Mouse (Mus musculus) midbrain, embryonic 11.5 days (tissue): ENCODE measurements at regions not wholly inside any gene's neighbourhood (a gene's known extent, or its start where the extent isn't known, plus 50 kb on each side); places are given as distances from the start of the nearest gene placed in this dataset.

ENCODE experiments used
- ATAC-seq: fragments of 200-750 bp; cut with Nextera tagmentation; 2 replicates; pipeline ENCODE4 v1.8.0; 2017; ENCODE audit warnings: moderate TSS enrichment, moderate library complexity; ENCODE audit not compliant: low FRiP score
- DNase-seq: peaks from one replicate; pipeline ENCODE4 v3.0.0; 2015; ENCODE audit warnings: low spot score; ENCODE audit errors: missing footprints
- H3K27ac ChIP-seq: fragments of 300-500 bp; sonication (generic); 2 replicates; pipeline ENCODE4 v1.5.1; 2014; ENCODE audit warnings: low read depth, low read length
- H3K27me3 ChIP-seq: fragments of 300-500 bp; sonication (generic); 2 replicates; pipeline ENCODE4 v1.6.1; 2014; ENCODE audit warnings: mild to moderate bottlenecking, low read length, moderate library complexity, mixed read lengths; ENCODE audit not compliant: control insufficient read depth, insufficient read depth
- H3K36me3 ChIP-seq: fragments of 300-500 bp; sonication (generic); 2 replicates; pipeline ENCODE4 v1.6.1; 2014; ENCODE audit warnings: mild to moderate bottlenecking, low read length, moderate library complexity, mixed read lengths; ENCODE audit not compliant: control insufficient read depth, insufficient read depth
- H3K4me1 ChIP-seq: fragments of 300-500 bp; sonication (generic); 2 replicates; pipeline ENCODE4 v1.6.1; 2014; ENCODE audit warnings: low read length; ENCODE audit not compliant: control insufficient read depth, insufficient read depth
- H3K4me2 ChIP-seq: fragments of 300-500 bp; sonication (generic); 2 replicates; pipeline ENCODE4 v1.6.1; 2014; ENCODE audit warnings: mild to moderate bottlenecking, moderate library complexity
- H3K4me3 ChIP-seq: fragments of 300-500 bp; sonication (generic); 2 replicates; pipeline ENCODE4 v1.5.1; 2014; ENCODE audit warnings: low read depth, low read length
- H3K9ac ChIP-seq: fragments of 300-500 bp; sonication (generic); 2 replicates; pipeline ENCODE4 v1.6.1; 2014; ENCODE audit warnings: low read length
- H3K9me3 ChIP-seq: fragments of 300-500 bp; sonication (generic); 2 replicates; pipeline ENCODE4 v1.6.1; 2016; ENCODE audit warnings: low read length; ENCODE audit not compliant: control insufficient read depth
- WGBS: fragments of 180-500 bp; shearing (Covaris S2); extraction: QIAGEN DNeasy Blood & Tissue Kit; methylation state at CpG from one replicate; pipeline ENCODE4 v1.1.7; 2014; 5-methylcytosine and 5-hydroxymethylcytosine counted together

DNA sequence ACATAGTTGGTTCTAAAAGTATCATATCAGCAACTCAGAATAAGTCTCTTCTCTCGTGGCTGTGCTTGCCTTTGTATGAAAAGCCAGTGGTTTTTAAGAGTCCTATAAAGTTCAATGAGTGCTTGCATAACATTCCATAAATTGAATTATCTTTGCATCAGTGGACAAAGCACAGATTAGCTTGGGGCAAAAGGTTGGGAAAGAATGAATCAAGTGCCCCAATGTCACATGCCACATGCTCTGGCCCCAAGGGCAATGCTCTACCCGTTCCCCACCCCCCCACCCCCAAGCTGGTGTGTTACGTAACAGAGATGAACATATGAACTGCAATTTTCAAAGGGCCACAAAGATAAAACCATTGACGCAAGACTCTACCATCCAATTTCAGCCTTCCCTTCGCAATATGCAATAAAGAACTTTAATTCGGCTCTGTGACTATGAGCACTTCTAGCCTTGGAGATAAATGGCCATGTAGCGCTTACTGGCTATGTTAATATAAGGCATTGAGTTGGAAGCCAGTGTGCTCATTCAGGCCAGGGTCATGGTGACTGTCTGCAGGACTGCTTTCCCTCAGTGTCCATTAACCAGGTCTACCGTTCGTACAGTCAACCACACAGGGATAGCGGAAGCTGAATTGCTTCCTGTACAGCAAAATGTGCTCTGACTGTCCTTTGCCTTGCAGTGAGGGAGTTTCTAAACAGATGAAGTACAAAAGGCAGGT is 421.1 kb upstream of the Adamts16 start:
- H3K4me3 ChIP-seq, result no peak overlapping the region
- no peak overlapping the region for H3K27ac ChIP-seq
- no peaks in the 10 kb centered on the region for H3K27me3 ChIP-seq
- DNase-seq, result no peak
- no peaks in the 10 kb centered on the region for H3K4me1 ChIP-seq
- H3K9ac ChIP-seq, result no peak overlapping the region
- no peak overlapping the region for H3K4me2 ChIP-seq
- ATAC-seq, result no peak
- WGBS, result 77% methylated on average over 10 of the region's 10 CpGs
- H3K36me3 ChIP-seq, result no peaks in the 10 kb centered on the region
- H3K9me3 ChIP-seq, result no peaks in the 10 kb centered on the region

DNA sequence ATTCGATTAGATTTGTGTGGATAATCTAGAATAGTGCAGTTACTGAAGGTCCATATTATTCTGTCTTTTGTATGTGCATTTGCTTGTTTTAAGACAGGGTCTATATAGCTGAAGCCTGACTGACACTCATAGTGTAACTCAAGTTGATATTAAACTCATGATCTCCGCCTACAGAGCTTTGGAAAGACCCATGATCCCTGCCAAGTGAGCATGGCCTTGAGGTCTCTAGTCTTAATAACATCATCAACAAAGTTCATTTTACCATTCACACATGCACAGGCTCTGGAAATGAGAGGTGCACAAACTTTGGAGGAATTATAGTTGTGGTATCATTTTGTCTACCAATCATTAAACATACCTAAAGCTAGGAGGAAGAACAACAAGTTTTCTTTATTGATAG is 412.4 kb upstream of the Adamts16 start:
- no peak for DNase-seq
- Histone ChIP-seq H3K4me2 (no peak overlapping the region), H3K9ac (no peak overlapping the region), H3K27me3 (no peaks in the 10 kb centered on the region), H3K4me1 (peaks cover under 1% of the 10 kb centered on the region), H3K4me3 (no peak overlapping the region), H3K9me3 (no peaks in the 10 kb centered on the region), H3K27ac (no peak overlapping the region), H3K36me3 (no peaks in the 10 kb centered on the region)
- WGBS, result 92% methylated on average over 2 of the region's 2 CpGs
- no peak for ATAC-seq

DNA sequence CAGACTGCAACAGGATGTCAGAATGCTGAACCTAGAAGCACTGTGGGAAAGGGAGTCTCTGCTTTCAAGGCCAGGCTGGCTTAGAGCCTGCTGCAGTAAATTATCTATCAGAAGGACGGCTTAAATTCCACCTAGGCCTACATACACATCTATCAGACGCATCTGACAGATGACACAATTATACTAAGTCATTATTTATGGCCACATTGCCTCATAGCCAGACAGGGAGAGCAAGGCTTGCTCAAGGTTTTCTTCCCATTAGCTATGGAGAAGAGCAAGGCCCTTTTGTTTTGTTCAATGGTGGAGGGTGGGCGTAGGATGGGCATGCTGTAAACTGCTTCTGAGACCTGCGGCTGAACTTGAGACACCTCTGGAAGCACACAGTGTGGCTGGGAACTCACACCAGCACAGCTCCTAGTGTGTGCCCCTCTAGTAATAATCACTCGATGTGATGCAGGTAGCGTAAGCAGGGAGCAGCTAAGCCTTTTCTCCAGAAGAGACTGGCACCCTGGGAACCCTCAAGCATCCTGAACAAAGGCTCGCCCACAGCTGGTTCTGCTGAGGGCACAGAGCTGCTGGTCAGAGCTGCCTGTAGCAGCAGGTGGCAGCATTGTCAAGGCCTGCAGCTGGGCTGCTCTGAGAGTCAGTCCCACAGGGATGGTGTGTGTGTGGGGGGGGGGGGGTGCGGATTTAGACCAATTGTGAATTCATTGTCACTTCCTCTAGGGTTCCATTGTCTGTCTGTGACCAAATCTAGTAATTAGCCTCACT is 406.8 kb upstream of the Adamts16 start:
- Histone ChIP-seq H3K27me3 (peaks cover 2% of the 10 kb centered on the region; the same call in 1 of the 2 replicates), H3K4me1 (peaks cover 9% of the 10 kb centered on the region), H3K4me2 (no peak overlapping the region), H3K4me3 (no peak overlapping the region), H3K36me3 (no peaks in the 10 kb centered on the region), H3K9me3 (no peaks in the 10 kb centered on the region), H3K9ac (peak overlapping the region; percentile 4; the same call in 1 of the 2 replicates), H3K27ac (no peak overlapping the region)
- WGBS, result 37% methylated on average over 8 of the region's 8 CpGs
- ATAC-seq, result peak; percentile 94
- DNase-seq, result peak; percentile 92

DNA sequence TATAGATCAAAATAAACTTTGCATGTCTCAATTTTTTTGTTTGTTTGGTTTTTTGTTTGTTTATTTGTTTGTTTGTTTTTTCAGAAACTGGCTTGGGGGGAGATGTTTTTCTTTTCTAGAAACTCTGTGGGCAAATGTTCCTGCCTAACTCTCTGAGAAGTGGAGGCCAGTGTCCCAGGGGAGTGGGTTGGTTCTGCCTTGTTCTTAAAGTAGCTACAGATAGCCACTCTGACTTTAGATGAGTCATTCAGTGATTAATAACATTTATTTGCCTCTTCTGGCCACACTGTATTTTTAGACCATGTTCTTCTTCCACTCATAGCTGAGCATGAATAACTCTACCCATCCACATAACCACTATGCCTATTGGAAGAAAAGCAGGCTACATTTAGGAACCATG is 405.6 kb upstream of the Adamts16 start:
- Histone ChIP-seq H3K27me3 (peaks cover 2% of the 10 kb centered on the region; the same call in 1 of the 2 replicates), H3K4me3 (no peak overlapping the region), H3K4me1 (peaks cover 9% of the 10 kb centered on the region)

DNA sequence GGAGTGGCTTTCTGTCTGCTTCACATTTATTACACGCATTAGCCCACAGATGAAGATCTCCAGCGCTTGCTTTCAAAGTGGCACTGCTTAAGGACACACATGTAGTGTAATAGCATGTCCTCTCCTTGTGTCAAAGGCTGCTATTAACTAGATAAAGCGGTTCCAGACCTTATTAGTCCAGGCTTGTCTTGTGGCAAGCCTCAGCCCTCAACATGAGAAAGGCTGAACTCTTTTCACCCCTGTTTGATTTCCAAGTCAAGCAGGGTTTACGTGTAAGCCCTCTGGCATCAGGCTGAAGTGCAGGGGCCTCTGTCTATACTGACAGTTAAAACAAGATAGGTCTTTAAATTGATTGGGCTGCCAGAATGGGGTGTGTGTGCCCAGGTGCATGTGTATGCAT is 403.7 kb upstream of the Adamts16 start:
- no peak overlapping the region for H3K27ac ChIP-seq
- no peak for ATAC-seq
- no peak overlapping the region for H3K4me3 ChIP-seq
- WGBS, result 83% methylated on average over 4 of the region's 4 CpGs
- peaks cover 2% of the 10 kb centered on the region; the same call in 1 of the 2 replicates for H3K27me3 ChIP-seq
- no peak overlapping the region for H3K4me2 ChIP-seq
- no peak for DNase-seq
- no peaks in the 10 kb centered on the region for H3K36me3 ChIP-seq
- H3K9me3 ChIP-seq, result no peaks in the 10 kb centered on the region
- H3K4me1 ChIP-seq, result peaks cover 9% of the 10 kb centered on the region
- H3K9ac ChIP-seq, result no peak overlapping the region

More for the DNA sequence above, 405.6 kb upstream of the Adamts16 start:
- Histone ChIP-seq H3K9ac (no peak overlapping the region), H3K4me2 (no peak overlapping the region), H3K9me3 (no peaks in the 10 kb centered on the region), H3K36me3 (no peaks in the 10 kb centered on the region), H3K27ac (no peak overlapping the region)
- ATAC-seq (no peak), DNase-seq (no peak)

DNA sequence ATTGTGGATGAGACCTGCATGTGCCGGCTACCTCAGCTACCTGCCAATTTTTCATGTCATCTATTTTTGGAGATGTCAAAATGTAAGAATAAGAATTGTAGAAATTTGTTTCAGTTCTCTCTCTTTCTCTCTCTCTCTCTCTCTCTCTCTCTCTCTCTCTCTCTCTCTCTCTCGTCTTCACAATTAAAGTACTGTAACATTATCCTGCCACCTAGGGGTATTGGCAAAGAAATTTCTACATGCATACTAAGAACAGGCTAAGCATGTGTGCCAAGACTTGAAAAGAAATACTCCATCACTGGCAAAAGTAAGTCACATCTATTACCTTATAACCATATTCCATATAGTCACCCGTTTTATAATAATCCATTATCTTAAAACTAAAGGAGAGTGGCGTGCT is 398.2 kb upstream of the Adamts16 start:
- DNase-seq (no peak), ATAC-seq (no peak)
- Histone ChIP-seq H3K27ac (no peak overlapping the region), H3K36me3 (no peaks in the 10 kb centered on the region), H3K4me3 (no peak overlapping the region), H3K9me3 (no peaks in the 10 kb centered on the region), H3K4me2 (no peak overlapping the region), H3K27me3 (no peaks in the 10 kb centered on the region), H3K9ac (no peak overlapping the region), H3K4me1 (no peaks in the 10 kb centered on the region; the same call in 1 of the 2 replicates)
- WGBS, result 80% methylated on average over 4 of the region's 4 CpGs

DNA sequence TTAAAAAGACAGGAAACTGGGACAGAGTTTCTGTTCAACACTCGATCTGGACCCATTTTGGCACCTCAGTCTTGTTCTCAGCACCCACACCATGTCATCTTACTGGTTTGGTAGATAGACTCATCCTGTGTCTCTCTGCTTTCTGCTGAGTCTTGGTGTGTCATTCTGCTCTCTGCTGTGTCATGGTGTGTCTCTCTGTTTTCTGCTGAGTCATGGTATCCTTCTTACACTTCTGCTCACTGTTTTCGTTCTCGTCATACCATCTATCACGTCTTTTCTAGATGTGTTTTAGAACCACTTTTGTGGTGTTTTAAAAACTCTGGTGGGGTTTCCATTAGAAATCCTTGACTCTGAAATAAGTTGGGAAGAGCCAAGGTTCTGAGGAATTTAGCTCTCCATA is 393.7 kb upstream of the Adamts16 start:
- DNase-seq, result no peak
- no peaks in the 10 kb centered on the region for H3K27me3 ChIP-seq
- no peaks in the 10 kb centered on the region for H3K9me3 ChIP-seq
- no peak overlapping the region for H3K4me3 ChIP-seq
- ATAC-seq, result no peak
- WGBS, result 95% methylated on average over 4 of the region's 4 CpGs
- H3K36me3 ChIP-seq, result no peaks in the 10 kb centered on the region
- H3K27ac ChIP-seq, result no peak overlapping the region
- no peaks in the 10 kb centered on the region for H3K4me1 ChIP-seq
- H3K4me2 ChIP-seq, result no peak overlapping the region
- H3K9ac ChIP-seq, result no peak overlapping the region

DNA sequence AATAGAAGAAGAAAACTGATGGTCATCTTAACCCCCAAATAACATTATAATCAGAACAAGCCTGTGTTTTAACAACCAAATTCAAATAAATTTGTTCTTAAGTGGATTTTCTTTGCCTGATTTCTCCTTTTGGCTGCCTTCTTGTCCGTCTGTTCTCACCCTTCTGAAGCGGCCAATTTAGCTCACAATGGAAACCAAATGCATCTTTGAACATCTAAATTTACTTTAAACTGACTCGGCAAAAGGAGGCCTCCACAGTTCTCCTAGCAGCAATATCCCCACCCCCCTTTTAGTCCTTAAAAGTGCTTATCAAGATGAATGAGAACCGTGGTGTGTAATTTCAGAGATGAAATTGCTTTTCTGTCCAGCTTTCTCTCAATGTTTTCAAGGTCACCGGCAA is 389.6 kb upstream of the Adamts16 start:
- DNase-seq (no peak), ATAC-seq (no peak)
- 70% methylated on average over 5 of the region's 5 CpGs for WGBS
- Histone ChIP-seq H3K4me3 (no peak overlapping the region), H3K9me3 (no peaks in the 10 kb centered on the region), H3K4me1 (no peaks in the 10 kb centered on the region), H3K4me2 (no peak overlapping the region), H3K27me3 (no peaks in the 10 kb centered on the region), H3K27ac (no peak overlapping the region), H3K36me3 (no peaks in the 10 kb centered on the region), H3K9ac (no peak overlapping the region)

DNA sequence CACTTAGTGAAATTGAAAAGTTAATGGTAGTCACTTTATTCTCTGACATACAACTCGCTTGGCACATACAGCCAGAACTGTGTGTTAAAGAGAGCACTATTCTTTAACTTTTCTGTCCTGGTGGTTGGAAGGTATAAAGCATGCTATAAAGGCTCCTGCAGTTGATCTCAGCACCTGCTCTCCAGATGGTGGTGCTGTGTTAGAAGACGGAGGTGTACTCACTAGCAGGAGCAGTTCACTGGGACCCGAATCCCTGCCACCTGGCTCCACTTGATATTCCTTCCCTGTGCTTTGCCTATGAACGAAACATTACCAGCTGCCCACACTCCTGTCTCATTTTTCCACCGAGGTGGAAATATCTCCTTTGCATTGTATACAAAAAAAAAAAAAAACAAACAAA is 373.2 kb upstream of the Adamts16 start:
- Histone ChIP-seq H3K4me2 (no peak overlapping the region), H3K9me3 (no peaks in the 10 kb centered on the region), H3K4me1 (peaks cover 9% of the 10 kb centered on the region), H3K4me3 (no peak overlapping the region), H3K27ac (no peak overlapping the region), H3K27me3 (no peaks in the 10 kb centered on the region; the same call in 1 of the 2 replicates), H3K9ac (no peak overlapping the region), H3K36me3 (no peaks in the 10 kb centered on the region)
- 62% methylated on average over 5 of the region's 5 CpGs for WGBS
- DNase-seq (no peak), ATAC-seq (no peak)
